ENCODE assay signal across 8 mouse cellular contexts in the genomic region with DNA sequence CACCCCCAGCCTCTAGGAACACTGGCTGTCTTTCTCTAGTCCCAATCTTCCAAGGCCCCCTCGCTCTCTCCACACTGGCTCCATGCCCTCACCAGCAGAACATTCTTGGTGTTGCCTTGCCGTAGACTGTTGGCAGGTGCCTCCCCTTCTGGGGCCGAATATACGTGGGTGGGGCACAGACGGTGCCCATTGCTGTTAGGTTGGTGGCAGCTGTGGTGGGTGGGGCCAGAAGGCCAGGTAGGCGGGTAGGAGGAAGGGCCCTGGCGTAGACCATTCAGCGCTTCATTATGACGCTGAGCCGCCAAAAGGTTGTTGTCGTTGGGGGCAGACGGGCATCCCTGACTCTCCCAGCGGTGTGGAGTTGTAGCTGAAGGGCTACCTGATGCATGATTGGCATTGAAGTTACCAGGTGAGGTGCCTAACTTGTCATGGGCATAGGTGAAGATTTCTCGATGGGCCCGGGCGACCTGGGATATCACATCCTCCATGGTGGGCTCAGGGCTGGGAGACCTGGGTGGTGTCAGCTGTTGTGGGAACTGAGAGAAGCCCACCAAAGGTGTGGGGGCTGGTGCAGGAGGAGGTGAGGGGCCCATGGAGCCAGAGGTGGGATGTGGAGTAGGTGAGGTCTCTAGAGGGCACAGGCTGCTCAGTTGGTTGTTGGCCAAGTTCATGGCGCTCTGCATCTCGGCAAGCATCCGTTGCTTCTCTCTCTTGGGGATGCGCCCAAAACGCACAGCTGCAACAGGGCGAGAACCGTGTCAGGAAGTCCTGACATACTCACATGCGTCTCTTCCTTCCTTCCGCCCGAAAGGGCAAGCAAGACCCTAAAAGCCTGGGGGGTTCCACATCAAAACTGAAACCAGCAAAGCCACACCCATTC. TPM values are rescaled to one million over a fixed set of nuclear protein-coding genes. Genes with fewer than 3 reads are reported as not detected.
DNase-seq lines count a peak whose midpoint lies in the region; ATAC-seq lines count a peak whose summit lies in the region.

No protein-coding gene starts in this region.

- no peak for DNase-seq in forebrain, embryonic 14.5 days (ENCODE audit: low spot score)
- DNase-seq in right cerebral cortex, adult 18-20 months, result peak; percentile 85
- DNase-seq in right cerebral cortex, postnatal 4 days, result no peak
- peak; percentile 55 for DNase-seq in skeletal muscle tissue, adult 2 months (ENCODE audit: low read depth, low spot score)
- DNase-seq in testis, postnatal 14 days (ENCODE audit: low spot score), result no peak

- no peak for ATAC-seq in forebrain, embryonic 15.5 days (replicated peaks)
- ATAC-seq in forebrain, embryonic 14.5 days, result no peak
- ATAC-seq in heart, embryonic 16.5 days (replicated peaks; ENCODE audit: extremely low read depth, insufficient read depth, low FRiP score), result no peak
- no peak for ATAC-seq in hindbrain, embryonic 12.5 days (ENCODE audit: low FRiP score)

- H3K4me1 ChIP-seq in forebrain, embryonic 15.5 days, result peaks cover 78% of the 10 kb centered on the region
- H3K4me1 ChIP-seq in forebrain, embryonic 14.5 days (ENCODE audit: control insufficient read depth, insufficient read depth, low read length), result peaks cover 54% of the 10 kb centered on the region
- H3K4me1 ChIP-seq in heart, embryonic 16.5 days (ENCODE audit: control insufficient read depth, insufficient read depth, low read length), result peaks cover 91% of the 10 kb centered on the region
- peaks cover 60% of the 10 kb centered on the region for H3K4me1 ChIP-seq in hindbrain, embryonic 12.5 days

- no peak overlapping the region for H3K9ac ChIP-seq in forebrain, embryonic 15.5 days (replicated peaks)
- H3K9ac ChIP-seq in forebrain, embryonic 14.5 days (ENCODE audit: low read length), result no peak overlapping the region
- no peak overlapping the region for H3K9ac ChIP-seq in heart, embryonic 16.5 days (ENCODE audit: low read length)
- H3K9ac ChIP-seq in hindbrain, embryonic 12.5 days, result no peak overlapping the region

- no peak overlapping the region for H3K4me2 ChIP-seq in forebrain, embryonic 15.5 days (replicated peaks)
- no peak overlapping the region for H3K4me2 ChIP-seq in forebrain, embryonic 14.5 days (ENCODE audit: low read length)
- no peak overlapping the region for H3K4me2 ChIP-seq in heart, embryonic 16.5 days (ENCODE audit: low read depth, low read length)
- no peak overlapping the region for H3K4me2 ChIP-seq in hindbrain, embryonic 12.5 days (replicated peaks)

- no peaks in the 10 kb centered on the region for H3K27me3 ChIP-seq in forebrain, embryonic 15.5 days
- no peaks in the 10 kb centered on the region for H3K27me3 ChIP-seq in forebrain, embryonic 14.5 days (replicated peaks; ENCODE audit: control insufficient read depth, insufficient read depth, low read length)
- no peaks in the 10 kb centered on the region for H3K27me3 ChIP-seq in heart, embryonic 16.5 days (ENCODE audit: control insufficient read depth, insufficient read depth, low read length)
- no peaks in the 10 kb centered on the region for H3K27me3 ChIP-seq in hindbrain, embryonic 12.5 days

- peak overlapping the region; percentile 41 for H3K27ac ChIP-seq in forebrain, embryonic 15.5 days (replicated peaks)
- no peak overlapping the region for H3K27ac ChIP-seq in forebrain, embryonic 14.5 days (ENCODE audit: low read depth, low read length)
- peak overlapping the region; percentile 94 for H3K27ac ChIP-seq in heart, embryonic 16.5 days (ENCODE audit: low read length)
- no peak overlapping the region for H3K27ac ChIP-seq in hindbrain, embryonic 12.5 days

- H3K9me3 ChIP-seq in forebrain, embryonic 15.5 days, result no peaks in the 10 kb centered on the region
- no peaks in the 10 kb centered on the region for H3K9me3 ChIP-seq in forebrain, embryonic 14.5 days (replicated peaks; ENCODE audit: control insufficient read depth, low read length)
- H3K9me3 ChIP-seq in heart, embryonic 16.5 days (replicated peaks; ENCODE audit: control insufficient read depth, low read length), result no peaks in the 10 kb centered on the region
- no peaks in the 10 kb centered on the region for H3K9me3 ChIP-seq in hindbrain, embryonic 12.5 days (replicated peaks)

- peaks cover 36% of the 10 kb centered on the region for H3K36me3 ChIP-seq in forebrain, embryonic 15.5 days
- peaks cover 47% of the 10 kb centered on the region for H3K36me3 ChIP-seq in forebrain, embryonic 14.5 days (ENCODE audit: control insufficient read depth, insufficient read depth, low read length)
- peaks cover 18% of the 10 kb centered on the region for H3K36me3 ChIP-seq in heart, embryonic 16.5 days (ENCODE audit: control insufficient read depth, insufficient read depth)
- H3K36me3 ChIP-seq in hindbrain, embryonic 12.5 days, result peaks cover 29% of the 10 kb centered on the region

- 87% methylated on average over 26 of the region's 26 CpGs for WGBS in forebrain, embryonic 15.5 days
- WGBS in forebrain, embryonic 14.5 days, result 90% methylated on average over 26 of the region's 26 CpGs
- WGBS in heart, embryonic 16.5 days, result 87% methylated on average over 26 of the region's 26 CpGs
- 93% methylated on average over 26 of the region's 26 CpGs for WGBS in hindbrain, embryonic 12.5 days

- no peak overlapping the region for H3K4me3 ChIP-seq in forebrain, embryonic 15.5 days
- H3K4me3 ChIP-seq in forebrain, embryonic 14.5 days (ENCODE audit: low read depth, low read length), result no peak overlapping the region
- H3K4me3 ChIP-seq in heart, embryonic 16.5 days (ENCODE audit: low read length), result no peak overlapping the region
- H3K4me3 ChIP-seq in hindbrain, embryonic 12.5 days, result no peak overlapping the region

RNA-seq across cellular contexts. Expression of a gene that starts 4.8 kb away (rescaled TPM):
- polyA plus RNA-seq in forebrain, embryonic 15.5 days (2015; fragmentation: Nextera tagmentation; extraction: Ambion mirVana), result 3.6 TPM in 2 replicates
- polyA plus RNA-seq in forebrain, embryonic 14.5 days (2014; fragmentation: Nextera tagmentation; extraction: Ambion mirVana), result 2.2 and 3.1 TPM in 2 replicates
- 7.0 and 8.2 TPM in 2 replicates for polyA plus RNA-seq in heart, embryonic 16.5 days (2015; fragmentation: Nextera tagmentation; extraction: Ambion mirVana)
- 1.2 and 1.3 TPM in 2 replicates for polyA plus RNA-seq in hindbrain, embryonic 12.5 days (2016; fragmentation: Nextera tagmentation; extraction: Ambion mirVana)

RNA-seq across cellular contexts. Expression of a gene that starts 25.0 kb away (rescaled TPM):
- polyA plus RNA-seq in forebrain, embryonic 15.5 days (2015; fragmentation: Nextera tagmentation; extraction: Ambion mirVana), result 30.2 and 31.7 TPM in 2 replicates
- 19.3 and 20.5 TPM in 2 replicates for polyA plus RNA-seq in forebrain, embryonic 14.5 days (2014; fragmentation: Nextera tagmentation; extraction: Ambion mirVana)
- 15.2 and 15.5 TPM in 2 replicates for polyA plus RNA-seq in heart, embryonic 16.5 days (2015; fragmentation: Nextera tagmentation; extraction: Ambion mirVana)
- polyA plus RNA-seq in hindbrain, embryonic 12.5 days (2016; fragmentation: Nextera tagmentation; extraction: Ambion mirVana), result 38.8 and 40.4 TPM in 2 replicates

RNA-seq across cellular contexts. Expression of a gene that starts 29.9 kb away (rescaled TPM):
- 164 and 166 TPM in 2 replicates for polyA plus RNA-seq in forebrain, embryonic 15.5 days (2015; fragmentation: Nextera tagmentation; extraction: Ambion mirVana)
- polyA plus RNA-seq in forebrain, embryonic 14.5 days (2014; fragmentation: Nextera tagmentation; extraction: Ambion mirVana), result 164 and 199 TPM in 2 replicates
- polyA plus RNA-seq in heart, embryonic 16.5 days (2015; fragmentation: Nextera tagmentation; extraction: Ambion mirVana), result 37.5 and 40.2 TPM in 2 replicates
- polyA plus RNA-seq in hindbrain, embryonic 12.5 days (2016; fragmentation: Nextera tagmentation; extraction: Ambion mirVana), result 67.2 and 68.4 TPM in 2 replicates

RNA-seq across cellular contexts. Expression of a gene that starts 34.4 kb away (rescaled TPM):
- 53.5 and 53.9 TPM in 2 replicates for polyA plus RNA-seq in forebrain, embryonic 15.5 days (2015; fragmentation: Nextera tagmentation; extraction: Ambion mirVana)
- polyA plus RNA-seq in forebrain, embryonic 14.5 days (2014; fragmentation: Nextera tagmentation; extraction: Ambion mirVana), result 41.0 and 45.0 TPM in 2 replicates
- 23.4 and 24.0 TPM in 2 replicates for polyA plus RNA-seq in heart, embryonic 16.5 days (2015; fragmentation: Nextera tagmentation; extraction: Ambion mirVana)
- 62.5 and 66.5 TPM in 2 replicates for polyA plus RNA-seq in hindbrain, embryonic 12.5 days (2016; fragmentation: Nextera tagmentation; extraction: Ambion mirVana)

RNA-seq across cellular contexts. Expression of a gene that starts 41.1 kb away (rescaled TPM):
- 85.1 and 93.6 TPM in 2 replicates for polyA plus RNA-seq in forebrain, embryonic 15.5 days (2015; fragmentation: Nextera tagmentation; extraction: Ambion mirVana)
- 76.0 and 85.9 TPM in 2 replicates for polyA plus RNA-seq in forebrain, embryonic 14.5 days (2014; fragmentation: Nextera tagmentation; extraction: Ambion mirVana)
- 36.8 and 40.3 TPM in 2 replicates for polyA plus RNA-seq in heart, embryonic 16.5 days (2015; fragmentation: Nextera tagmentation; extraction: Ambion mirVana)
- polyA plus RNA-seq in hindbrain, embryonic 12.5 days (2016; fragmentation: Nextera tagmentation; extraction: Ambion mirVana), result 85.0 and 86.9 TPM in 2 replicates

Comparison
In these comparisons a context has a peak if more than half of its experiments do, and no peak if none do; other contexts are left out.
1. H3K27ac ChIP-seq: peak in forebrain, embryonic 15.5 days (single experiment) and heart, embryonic 16.5 days (single experiment); none in forebrain, embryonic 14.5 days (single experiment) and hindbrain, embryonic 12.5 days (single experiment).
2. DNase-seq: peak in right cerebral cortex, adult 18-20 months (single experiment) and skeletal muscle tissue, adult 2 months (single experiment); none in forebrain, embryonic 14.5 days (single experiment), right cerebral cortex, postnatal 4 days (single experiment) and testis, postnatal 14 days (single experiment).